Mouse (Mus musculus): ENCODE data around the gene Papln. TPM values are rescaled to one million over a fixed set of nuclear protein-coding genes. Genes with fewer than 3 reads are reported as not detected.

Gene Papln
- total RNA-seq, 4 experiments from 2014 or later, result 0.24 to 0.99 (median 0.73) TPM

- no peak for DNase-seq (ENCODE audit: low spot score in 2 of 2)
Measured at GRCm38 (mm10) chr12:83816616-83817015, 53.2 kb downstream of the Papln start.

GRCm38 (mm10) chr12:83830424-83830823, 67.0 kb downstream of the Papln start:
- no peak for DNase-seq (ENCODE audit: low spot score in 2 of 2)

- DNase-seq (ENCODE audit: low spot score in 2 of 2), result no peak
Measured at GRCm38 (mm10) chr12:83833979-83834378, 70.5 kb downstream of the Papln start.

- no peak for DNase-seq (ENCODE audit: low spot score in 2 of 2)
Measured at GRCm38 (mm10) chr12:83841409-83842190, 78.2 kb downstream of the Papln start.

Other genes starting within 250 kb of the Papln start
- gene Dcaf4, start 243.2 kb upstream of the Papln start, total RNA-seq (2022), result 10 to 100 TPM; 18.7 to 30.4 (median 20.5) TPM
- 10 to 100 TPM; 19.4 to 29.8 (median 25.8) TPM for gene Zfyve1, start 166.4 kb upstream of the Papln start, total RNA-seq (2022)
- 10 to 100 TPM; 35.6 to 50.7 (median 40.7) TPM for gene Rbm25, start 132.4 kb upstream of the Papln start, total RNA-seq (2022)
- gene Psen1, start 75.5 kb upstream of the Papln start, total RNA-seq (2022), result 10 to 100 TPM; 24.9 to 33.0 (median 28.3) TPM
- 10 to 100 TPM; 14.0 to 18.2 (median 16.4) TPM for gene Numb, start 158.3 kb downstream of the Papln start, total RNA-seq (2022)
- 1 to 10 TPM; 2.8 to 4.0 (median 3.3) TPM for gene Riox1, start 187.0 kb downstream of the Papln start, total RNA-seq (2022)
- not detected for gene Heatr4, start 221.2 kb downstream of the Papln start, total RNA-seq (2022)
- gene Acot2, start 224.2 kb downstream of the Papln start, total RNA-seq (2022), result 10 to 100 TPM; 14.9 to 20.7 (median 17.2) TPM
- gene Acot1, start 245.9 kb downstream of the Papln start, total RNA-seq (2022), result 1 to 10 TPM; 2.5 to 5.3 (median 3.4) TPM

Data from gastrocnemius, adult 8-10 months (tissue).